Mouse (Mus musculus): ENCODE results near the gene Rbfox3. TPM values are rescaled to one million over a fixed set of nuclear protein-coding genes. Genes with fewer than 3 reads are reported as not detected.

Gene Rbfox3
- total and polyA plus RNA-seq, 3 experiments = not detected

- no peak overlapping the region for H3K4me3 ChIP-seq (replicated peaks in 1 of 3; ENCODE audit: low read depth in 2 of 3, low read length in 2 of 3, poor library complexity in 1 of 3)
- H3K4me2 ChIP-seq (ENCODE audit: insufficient read depth, low read depth, poor library complexity, severe bottlenecking) = no peak overlapping the region
- H3K9me3 ChIP-seq (replicated peaks; ENCODE audit: low read length) = no peaks in the 10 kb centered on the region
- no peak for DNase-seq (ENCODE audit: extremely low read depth)
- H3K27me3 ChIP-seq (replicated peaks) = peaks cover 77% of the 10 kb centered on the region
- no peaks in the 10 kb centered on the region for H3K4me1 ChIP-seq (ENCODE audit: control insufficient read depth in 1 of 2, insufficient read depth in 2 of 2)
- H3K79me2 ChIP-seq (replicated peaks; ENCODE audit: control insufficient read depth, extremely low read depth, insufficient read depth, poor library complexity, severe bottlenecking) = no peaks in the 10 kb centered on the region
- no peaks in the 10 kb centered on the region for H3K36me3 ChIP-seq (replicated peaks in 1 of 2; ENCODE audit: control insufficient read depth in 1 of 2, insufficient read depth in 1 of 2, low read length in 1 of 2)
- dilution Hi-C loops (cut with MboI; ENCODE audit: extremely low pct_ligation_motif_present, extremely low pct_unique_long_range_greater_than_20kb, low sequenced_read_pairs) = no loop called here
- no peak overlapping the region for H3K27ac ChIP-seq (ENCODE audit: insufficient read depth, low read depth)
- no peak for TF ChIP-seq EP300 (IDR thresholded peaks at IDR 0.05; ENCODE audit: low read length)
- no peak for TF ChIP-seq JUND (conservative IDR thresholded peaks at IDR 0.05; ENCODE audit: low read depth, low read length)
- no peak for TF ChIP-seq MAZ (IDR thresholded peaks at IDR 0.05; ENCODE audit: low read depth, low read length)
- TF ChIP-seq MAX (IDR thresholded peaks at IDR 0.05; ENCODE audit: low read length) = no peak
- no peak for TF ChIP-seq ZKSCAN1 (IDR thresholded peaks at IDR 0.05; ENCODE audit: borderline replicate concordance, low read depth, low read length)
- no peak for TF ChIP-seq MEF2A (IDR thresholded peaks at IDR 0.05; ENCODE audit: borderline replicate concordance, low read depth, low read length)
- TF ChIP-seq CTCF (conservative IDR thresholded peaks at IDR 0.05 in 1 of 2, IDR thresholded peaks at IDR 0.05 in 1 of 2; ENCODE audit: low read depth in 2 of 2, low read length in 2 of 2) = no peak
- TF ChIP-seq CHD2 (IDR thresholded peaks at IDR 0.05; ENCODE audit: low read length) = no peak
- no peak for TF ChIP-seq NRF1 (IDR thresholded peaks at IDR 0.05; ENCODE audit: low read depth, low read length)
- TF ChIP-seq ETS1 (conservative IDR thresholded peaks at IDR 0.05; ENCODE audit: low read depth, low read length) = no peak
- TF ChIP-seq BHLHE40 (IDR thresholded peaks at IDR 0.05; ENCODE audit: low read depth, low read length) = no peak
- TF ChIP-seq POLR2AphosphoS2 (IDR thresholded peaks at IDR 0.05; ENCODE audit: low read depth, low read length) = no peak
- TF ChIP-seq HCFC1 (IDR thresholded peaks at IDR 0.05; ENCODE audit: low read depth, low read length) = no peak
- TF ChIP-seq SMC3 (IDR thresholded peaks at IDR 0.05; ENCODE audit: low read depth, low read length) = no peak
- no peak for TF ChIP-seq SIN3A (IDR thresholded peaks at IDR 0.05; ENCODE audit: low read length)
- TF ChIP-seq RAD21 (IDR thresholded peaks at IDR 0.05; ENCODE audit: low read depth, low read length) = no peak
- no peak for TF ChIP-seq E2F4 (IDR thresholded peaks at IDR 0.05; ENCODE audit: insufficient replicate concordance, low read depth, low read length)
- no peak for TF ChIP-seq JUN (IDR thresholded peaks at IDR 0.05; ENCODE audit: insufficient read depth, low read depth, low read length)
- no peak overlapping the region for H3K9ac ChIP-seq (ENCODE audit: insufficient read depth, low read depth)
- in situ Hi-C loops (cut with MboI; ENCODE audit: low pct_ligation_motif_present, low pct_unique_long_range_greater_than_20kb, low sequenced_read_pairs) = loop anchor here (10.0 to 25.0 kb wide), 2 partner anchors 160 to 308 kb away; partner anchors contain the start of gene C1qtnf1
Measured at GRCm38 (mm10) chr11:118745279-118745678, 166.1 kb downstream of the Rbfox3 start.

GRCm38 (mm10) chr11:118744782-118745181 lies 166.6 kb downstream of the Rbfox3 start:
- Histone ChIP-seq H3K79me2 (replicated peaks; ENCODE audit: control insufficient read depth, extremely low read depth, insufficient read depth, poor library complexity, severe bottlenecking) (no peaks in the 10 kb centered on the region), H3K27me3 (replicated peaks) (peaks cover 82% of the 10 kb centered on the region), H3K27ac (ENCODE audit: insufficient read depth, low read depth) (no peak overlapping the region), H3K9me3 (replicated peaks; ENCODE audit: low read length) (no peaks in the 10 kb centered on the region), H3K36me3 (replicated peaks in 1 of 2; ENCODE audit: control insufficient read depth in 1 of 2, insufficient read depth in 1 of 2, low read length in 1 of 2) (no peaks in the 10 kb centered on the region), H3K4me2 (ENCODE audit: insufficient read depth, low read depth, poor library complexity, severe bottlenecking) (peak overlapping the region; percentile 58), H3K9ac (ENCODE audit: insufficient read depth, low read depth) (no peak overlapping the region; the same call in 1 of the 2 replicates), H3K4me1 (ENCODE audit: control insufficient read depth in 1 of 2, insufficient read depth in 2 of 2) (0 out of 4 replicates have a peak, but pooled peaks cover 0 to 4% of the 10 kb centered on the region in 2 experiments), H3K4me3 (replicated peaks in 1 of 3; ENCODE audit: low read depth in 2 of 3, low read length in 2 of 3, poor library complexity in 1 of 3) (no peak overlapping the region)
- no peak for DNase-seq (ENCODE audit: extremely low read depth)
- 0 out of 2 replicates have a peak, but pooled peaks have one; percentile 16 for TF ChIP-seq MYC (IDR thresholded peaks at IDR 0.05; ENCODE audit: low read depth, low read length)
- TF ChIP-seq KAT2A (IDR thresholded peaks at IDR 0.05; ENCODE audit: insufficient replicate concordance, low read length) = no peak
- dilution Hi-C loops (cut with MboI; ENCODE audit: extremely low pct_ligation_motif_present, extremely low pct_unique_long_range_greater_than_20kb, low sequenced_read_pairs) (no loop called here), in situ Hi-C loops (cut with MboI; ENCODE audit: low pct_ligation_motif_present, low pct_unique_long_range_greater_than_20kb, low sequenced_read_pairs) (loop anchor here (5.0 to 25.0 kb wide), 3 partner anchors 107 to 307 kb away; partner anchors contain the start of gene C1qtnf1)

Data from CH12.LX (cell line).